Mouse (Mus musculus): ENCODE measurements around the gene Srgap3.

The Srgap3 gene

GRCm38 (mm10) chr6:112946895-112947436, at the start of gene Srgap3:
Gene Srgap3, minus strand, starts transcription at chr6:112947266.
- no peaks in the 10 kb centered on the region for H3K36me3 ChIP-seq (ENCODE audit: insufficient read depth, low read length)
- peaks cover 88% of the 10 kb centered on the region for H3K4me1 ChIP-seq (replicated peaks; ENCODE audit: low read depth, low read length)
- H3K27me3 ChIP-seq (ENCODE audit: insufficient read depth, low read length): peaks cover 5% of the 10 kb centered on the region; the same call in 1 of the 2 replicates
- H3K4me3 ChIP-seq (replicated peaks; ENCODE audit: low read length): peak within 1 kb of the TSS; percentile 77
- H3K9me3 ChIP-seq (ENCODE audit: low read length): no peaks in the 10 kb centered on the region
- TF ChIP-seq CTCF (conservative IDR thresholded peaks at IDR 0.05; ENCODE audit: low read length): no peak
- TF ChIP-seq POU5F1 (IDR thresholded peaks at IDR 0.05; ENCODE audit: borderline replicate concordance, low read length): no peak
- TF ChIP-seq NANOG (IDR thresholded peaks at IDR 0.05; ENCODE audit: borderline replicate concordance, low read length): no peak

- Histone ChIP-seq H3K4me1 (replicated peaks; ENCODE audit: low read depth, low read length) (peaks cover 4% of the 10 kb centered on the region), H3K36me3 (ENCODE audit: insufficient read depth, low read length) (no peaks in the 10 kb centered on the region), H3K4me3 (replicated peaks; ENCODE audit: low read length) (no peak overlapping the region), H3K27me3 (ENCODE audit: insufficient read depth, low read length) (no peaks in the 10 kb centered on the region), H3K9me3 (ENCODE audit: low read length) (no peaks in the 10 kb centered on the region)
- TF ChIP-seq CTCF (conservative IDR thresholded peaks at IDR 0.05; ENCODE audit: low read length): peak; percentile 63
- TF ChIP-seq POU5F1 (IDR thresholded peaks at IDR 0.05; ENCODE audit: borderline replicate concordance, low read length): no peak
- TF ChIP-seq NANOG (IDR thresholded peaks at IDR 0.05; ENCODE audit: borderline replicate concordance, low read length): no peak
Observed at GRCm38 (mm10) chr6:112995708-112996107, 48.6 kb upstream of the Srgap3 start.

- no peaks in the 10 kb centered on the region for H3K9me3 ChIP-seq (ENCODE audit: low read length)
- H3K4me1 ChIP-seq (replicated peaks; ENCODE audit: low read depth, low read length): no peaks in the 10 kb centered on the region
- TF ChIP-seq POU5F1 (IDR thresholded peaks at IDR 0.05; ENCODE audit: borderline replicate concordance, low read length) (no peak), NANOG (IDR thresholded peaks at IDR 0.05; ENCODE audit: borderline replicate concordance, low read length) (no peak), CTCF (conservative IDR thresholded peaks at IDR 0.05; ENCODE audit: low read length) (no peak)
- H3K27me3 ChIP-seq (ENCODE audit: insufficient read depth, low read length): no peaks in the 10 kb centered on the region
- no peaks in the 10 kb centered on the region for H3K36me3 ChIP-seq (ENCODE audit: insufficient read depth, low read length)
- H3K4me3 ChIP-seq (replicated peaks; ENCODE audit: low read length): no peak overlapping the region
Observed at GRCm38 (mm10) chr6:112990119-112990518, 43.1 kb upstream of the Srgap3 start.

- no peak for TF ChIP-seq NANOG (IDR thresholded peaks at IDR 0.05; ENCODE audit: borderline replicate concordance, low read length)
- TF ChIP-seq CTCF (conservative IDR thresholded peaks at IDR 0.05; ENCODE audit: low read length): no peak
- TF ChIP-seq POU5F1 (IDR thresholded peaks at IDR 0.05; ENCODE audit: borderline replicate concordance, low read length): no peak
- Histone ChIP-seq H3K9me3 (ENCODE audit: low read length) (no peaks in the 10 kb centered on the region), H3K4me1 (replicated peaks; ENCODE audit: low read depth, low read length) (peaks cover 18% of the 10 kb centered on the region), H3K4me3 (replicated peaks; ENCODE audit: low read length) (no peak overlapping the region), H3K36me3 (ENCODE audit: insufficient read depth, low read length) (no peaks in the 10 kb centered on the region), H3K27me3 (ENCODE audit: insufficient read depth, low read length) (no peaks in the 10 kb centered on the region)
Observed at GRCm38 (mm10) chr6:112985362-112986314, 38.6 kb upstream of the Srgap3 start.

GRCm38 (mm10) chr6:112982241-112982640, 35.2 kb upstream of the Srgap3 start:
- peaks cover 18% of the 10 kb centered on the region for H3K4me1 ChIP-seq (replicated peaks; ENCODE audit: low read depth, low read length)
- no peaks in the 10 kb centered on the region for H3K36me3 ChIP-seq (ENCODE audit: insufficient read depth, low read length)
- no peak overlapping the region for H3K4me3 ChIP-seq (replicated peaks; ENCODE audit: low read length)
- TF ChIP-seq POU5F1 (IDR thresholded peaks at IDR 0.05; ENCODE audit: borderline replicate concordance, low read length) (peak; percentile 28; the same call in 1 of the 2 replicates), NANOG (IDR thresholded peaks at IDR 0.05; ENCODE audit: borderline replicate concordance, low read length) (no peak)
- no peaks in the 10 kb centered on the region for H3K27me3 ChIP-seq (ENCODE audit: insufficient read depth, low read length)
- no peaks in the 10 kb centered on the region for H3K9me3 ChIP-seq (ENCODE audit: low read length)

- H3K36me3 ChIP-seq (ENCODE audit: insufficient read depth, low read length): no peaks in the 10 kb centered on the region
- H3K27me3 ChIP-seq (ENCODE audit: insufficient read depth, low read length): no peaks in the 10 kb centered on the region
- TF ChIP-seq POU5F1 (IDR thresholded peaks at IDR 0.05; ENCODE audit: borderline replicate concordance, low read length): no peak
- no peak for TF ChIP-seq NANOG (IDR thresholded peaks at IDR 0.05; ENCODE audit: borderline replicate concordance, low read length)
- no peak for TF ChIP-seq CTCF (conservative IDR thresholded peaks at IDR 0.05; ENCODE audit: low read length)
- no peaks in the 10 kb centered on the region for H3K9me3 ChIP-seq (ENCODE audit: low read length)
- H3K4me3 ChIP-seq (replicated peaks; ENCODE audit: low read length): no peak overlapping the region
- peaks cover 33% of the 10 kb centered on the region for H3K4me1 ChIP-seq (replicated peaks; ENCODE audit: low read depth, low read length)
Observed at GRCm38 (mm10) chr6:112978947-112979346, 31.9 kb upstream of the Srgap3 start.

GRCm38 (mm10) chr6:112977246-112977645, 30.2 kb upstream of the Srgap3 start:
- Histone ChIP-seq H3K27me3 (ENCODE audit: insufficient read depth, low read length) (no peaks in the 10 kb centered on the region), H3K36me3 (ENCODE audit: insufficient read depth, low read length) (no peaks in the 10 kb centered on the region), H3K4me1 (replicated peaks; ENCODE audit: low read depth, low read length) (peaks cover 33% of the 10 kb centered on the region), H3K9me3 (ENCODE audit: low read length) (no peaks in the 10 kb centered on the region), H3K4me3 (replicated peaks; ENCODE audit: low read length) (no peak overlapping the region)
- no peak for TF ChIP-seq NANOG (IDR thresholded peaks at IDR 0.05; ENCODE audit: borderline replicate concordance, low read length)
- TF ChIP-seq CTCF (conservative IDR thresholded peaks at IDR 0.05; ENCODE audit: low read length): no peak
- TF ChIP-seq POU5F1 (IDR thresholded peaks at IDR 0.05; ENCODE audit: borderline replicate concordance, low read length): no peak

- Histone ChIP-seq H3K4me1 (replicated peaks; ENCODE audit: low read depth, low read length) (peaks cover 27% of the 10 kb centered on the region), H3K9me3 (ENCODE audit: low read length) (no peaks in the 10 kb centered on the region), H3K27me3 (ENCODE audit: insufficient read depth, low read length) (no peaks in the 10 kb centered on the region), H3K4me3 (replicated peaks; ENCODE audit: low read length) (no peak overlapping the region), H3K36me3 (ENCODE audit: insufficient read depth, low read length) (no peaks in the 10 kb centered on the region)
- no peak for TF ChIP-seq POU5F1 (IDR thresholded peaks at IDR 0.05; ENCODE audit: borderline replicate concordance, low read length)
Observed at GRCm38 (mm10) chr6:112976541-112976940, 29.5 kb upstream of the Srgap3 start.

All from E14TG2a.4 (cell line).